Mouse (Mus musculus) CH12.LX (cell line): ENCODE data around the gene Atg101. TPM values are rescaled to one million over a fixed set of nuclear protein-coding genes. Genes with fewer than 3 reads are reported as not detected.

Experiments
- DNase-seq: peaks from one replicate; pipeline ENCODE4 v3.0.0-alpha.2; 2013; ENCODE audit errors: extremely low read depth
- H3K27ac ChIP-seq: 2 replicates; pipeline ENCODE4 v1.5.1; 2012; ENCODE audit warnings: low read depth, mild to moderate bottlenecking, control low read depth, moderate library complexity; ENCODE audit not compliant: insufficient read depth
- H3K27me3 ChIP-seq: replicated peaks from 2 replicates; pipeline ENCODE3; 2012; ENCODE audit warnings: inconsistent platforms
- H3K36me3 ChIP-seq, 2 experiments: replicated peaks in 1 of 2; 2 replicates each; pipeline versions ENCODE3 to v1.6.1; 2012; ENCODE audit warnings: inconsistent platforms in 1 of 2, low read length in 1 of 2, mild to moderate bottlenecking in 1 of 2, mixed read lengths in 1 of 2, moderate library complexity in 1 of 2; ENCODE audit not compliant: control insufficient read depth in 1 of 2, insufficient read depth in 1 of 2
- H3K4me1 ChIP-seq, 2 experiments: 2 replicates each; pipeline ENCODE4 v1.6.1; 2012; ENCODE audit warnings: inconsistent platforms in 1 of 2, moderate library complexity in 1 of 2; ENCODE audit not compliant: insufficient read depth in 2 of 2, control insufficient read depth in 1 of 2
- H3K4me2 ChIP-seq: 2 replicates; pipeline ENCODE4 v1.6.1; 2012; ENCODE audit warnings: low read depth, mild to moderate bottlenecking, control low read depth; ENCODE audit not compliant: poor library complexity, insufficient read depth, severe bottlenecking
- H3K4me3 ChIP-seq, 3 experiments: fragments of 150-350 bp in 1 of 3; sonication (generic) in 1 of 3; replicated peaks in 1 of 3; 2 replicates each; pipeline versions ENCODE3 to v1.5.1; 2011 to 2012; ENCODE audit warnings: low read depth in 2 of 3, low read length in 2 of 3, mild to moderate bottlenecking in 2 of 3, moderate library complexity in 2 of 3, control low read depth in 1 of 3, improper control_type of control experiment in 1 of 3, inconsistent platforms in 1 of 3, mixed read lengths in 1 of 3; ENCODE audit not compliant: poor library complexity in 1 of 3
- H3K79me2 ChIP-seq: replicated peaks from 2 replicates; pipeline ENCODE4 v1.6.1; 2012; ENCODE audit warnings: mild to moderate bottlenecking, moderate library complexity; ENCODE audit not compliant: control insufficient read depth, poor library complexity, insufficient read depth, severe bottlenecking; ENCODE audit errors: extremely low read depth
- H3K9ac ChIP-seq: 2 replicates; pipeline ENCODE4 v1.6.1; 2012; ENCODE audit warnings: low read depth, mild to moderate bottlenecking, control low read depth, moderate library complexity; ENCODE audit not compliant: insufficient read depth
- H3K9me3 ChIP-seq: replicated peaks from 2 replicates; pipeline ENCODE3; 2012; ENCODE audit warnings: low read length, inconsistent platforms, mixed read lengths
- BHLHE40 ChIP-seq: IDR thresholded peaks from 2 replicates; pipeline ENCODE4 v1.6.1; 2011; ENCODE audit warnings: mild to moderate bottlenecking, low read depth, low read length, improper control_type of control experiment
- E2F4 ChIP-seq: IDR thresholded peaks from 2 replicates; pipeline ENCODE4 v1.6.1; 2011; ENCODE audit warnings: low read depth, low read length, improper control_type of control experiment; ENCODE audit not compliant: insufficient replicate concordance
- EP300 ChIP-seq: IDR thresholded peaks from 2 replicates; pipeline ENCODE4 v1.6.1; 2011; ENCODE audit warnings: low read length, improper control_type of control experiment
- ETS1 ChIP-seq: conservative IDR thresholded peaks from 2 replicates; pipeline ENCODE4 v1.6.1; 2012; ENCODE audit warnings: low read depth, mild to moderate bottlenecking, inconsistent platforms, low read length, improper control_type of control experiment, moderate library complexity
- HCFC1 ChIP-seq: IDR thresholded peaks from 2 replicates; pipeline ENCODE4 v1.6.1; 2012; ENCODE audit warnings: low read depth, mild to moderate bottlenecking, inconsistent platforms, low read length, improper control_type of control experiment
- IRF4 ChIP-seq: IDR thresholded peaks from 2 replicates; pipeline ENCODE4 v1.6.1; 2014; ENCODE audit warnings: low read depth, mild to moderate bottlenecking, inconsistent platforms, low read length, improper control_type of control experiment
- JUN ChIP-seq: IDR thresholded peaks from 2 replicates; pipeline ENCODE4 v1.6.1; 2011; ENCODE audit warnings: low read depth, mild to moderate bottlenecking, low read length, improper control_type of control experiment, moderate library complexity; ENCODE audit not compliant: insufficient read depth
- MAFK ChIP-seq: IDR thresholded peaks from 2 replicates; pipeline ENCODE4 v1.6.1; 2011; ENCODE audit warnings: low read length, improper control_type of control experiment; ENCODE audit not compliant: insufficient replicate concordance
- MEF2A ChIP-seq: IDR thresholded peaks from 2 replicates; pipeline ENCODE4 v1.6.1; 2014; ENCODE audit warnings: low read depth, mild to moderate bottlenecking, inconsistent platforms, low read length, improper control_type of control experiment, borderline replicate concordance
- MYC ChIP-seq: IDR thresholded peaks from 2 replicates; pipeline ENCODE4 v1.6.1; 2011; ENCODE audit warnings: low read depth, mild to moderate bottlenecking, improper control_type of control experiment, low read length
- POLR2A ChIP-seq: IDR thresholded peaks from 2 replicates; pipeline ENCODE4 v1.6.1; 2011; ENCODE audit warnings: low read depth, mild to moderate bottlenecking, improper control_type of control experiment, low read length
- RCOR1 ChIP-seq: conservative IDR thresholded peaks from 2 replicates; pipeline ENCODE4 v1.6.1; 2012; ENCODE audit warnings: low read depth, mild to moderate bottlenecking, inconsistent platforms, low read length, improper control_type of control experiment
- SIN3A ChIP-seq: IDR thresholded peaks from 2 replicates; pipeline ENCODE4 v1.6.1; 2012; ENCODE audit warnings: low read length, improper control_type of control experiment, inconsistent platforms
- SMC3 ChIP-seq: IDR thresholded peaks from 2 replicates; pipeline ENCODE4 v1.6.1; 2011; ENCODE audit warnings: low read depth, low read length, improper control_type of control experiment
- UBTF ChIP-seq: IDR thresholded peaks from 2 replicates; pipeline ENCODE4 v1.6.1; 2012; ENCODE audit warnings: low read depth, mild to moderate bottlenecking, inconsistent platforms, low read length, improper control_type of control experiment, moderate library complexity
- USF2 ChIP-seq: conservative IDR thresholded peaks from 2 replicates; pipeline ENCODE4 v1.6.1; 2011; ENCODE audit warnings: low read depth, low read length, improper control_type of control experiment
- ZC3H11A ChIP-seq: IDR thresholded peaks from 2 replicates; pipeline ENCODE4 v1.6.1; 2012; ENCODE audit warnings: low read depth, mild to moderate bottlenecking, inconsistent platforms, low read length, improper control_type of control experiment
- ZKSCAN1 ChIP-seq: IDR thresholded peaks from 2 replicates; pipeline ENCODE4 v1.6.1; 2012; ENCODE audit warnings: low read depth, inconsistent platforms, low read length, improper control_type of control experiment, borderline replicate concordance
- ZMIZ1 ChIP-seq: IDR thresholded peaks from 2 replicates; pipeline ENCODE4 v1.6.1; 2012; ENCODE audit warnings: low read depth, mild to moderate bottlenecking, inconsistent platforms, low read length, improper control_type of control experiment
- dilution Hi-C: fragments of 300-500 bp; cut with MboI; formaldehyde crosslinking; loops from 2 replicates; pipeline ENCODE4 v1.14.3; 2020; ENCODE audit warnings: low sequenced_read_pairs; ENCODE audit not compliant: extremely low pct_unique_long_range_greater_than_20kb, extremely low pct_ligation_motif_present
- in situ Hi-C: fragments of 300-500 bp; cut with MboI; formaldehyde crosslinking; loops from 3 replicates; pipeline ENCODE4 v1.14.3; 2019; ENCODE audit warnings: low sequenced_read_pairs, low pct_ligation_motif_present, low pct_unique_long_range_greater_than_20kb, mixed read lengths
- polyA plus RNA-seq: library from polyadenylated mRNA; unstranded; fragments of >175 nt; gene quantifications from 2 replicates; pipeline ENCODE4 v1.2.1, GENCODE M21; 2012; ENCODE audit warnings: low read depth; ENCODE audit not compliant: insufficient read length
- total RNA-seq, 2 experiments: library from RNA; depleted of rRNA; stranded (reverse); fragments of 300-350 nt in 1 of 2; fragments of >200 nt in 1 of 2; gene quantifications; 2 replicates each; pipeline ENCODE4 v1.2.3; 2012 to 2014

Gene Atg101
- total and polyA plus RNA-seq, 3 experiments, result 49.1 to 61.3 (median 58.8) TPM

- H3K9ac ChIP-seq, result no peak overlapping the region
- no peaks in the 10 kb centered on the region for H3K36me3 ChIP-seq
- in situ Hi-C loops (no loop called here), dilution Hi-C loops (no loop called here)
- no peak overlapping the region for H3K27ac ChIP-seq
- H3K9me3 ChIP-seq, result peaks cover 3% of the 10 kb centered on the region
- TF ChIP-seq SMC3 (no peak), JUN (no peak), SIN3A (no peak), BHLHE40 (no peak), ETS1 (no peak), MEF2A (no peak), MYC (no peak), RCOR1 (no peak), ZC3H11A (no peak), POLR2A (no peak), IRF4 (no peak), HCFC1 (no peak), UBTF (no peak), ZKSCAN1 (no peak)
- DNase-seq, result no peak
- no peak overlapping the region for H3K4me2 ChIP-seq
- no peaks in the 10 kb centered on the region for H3K79me2 ChIP-seq
- peaks cover 0 to 11% of the 10 kb centered on the region in 2 experiments; a peak in 2 of 4 replicates for H3K4me1 ChIP-seq
- H3K4me3 ChIP-seq, result no peak overlapping the region
- H3K27me3 ChIP-seq, result peaks cover 60% of the 10 kb centered on the region
Observed at GRCm38 (mm10) chr15:101328876-101329563, 44.9 kb downstream of the Atg101 start.

DNA sequence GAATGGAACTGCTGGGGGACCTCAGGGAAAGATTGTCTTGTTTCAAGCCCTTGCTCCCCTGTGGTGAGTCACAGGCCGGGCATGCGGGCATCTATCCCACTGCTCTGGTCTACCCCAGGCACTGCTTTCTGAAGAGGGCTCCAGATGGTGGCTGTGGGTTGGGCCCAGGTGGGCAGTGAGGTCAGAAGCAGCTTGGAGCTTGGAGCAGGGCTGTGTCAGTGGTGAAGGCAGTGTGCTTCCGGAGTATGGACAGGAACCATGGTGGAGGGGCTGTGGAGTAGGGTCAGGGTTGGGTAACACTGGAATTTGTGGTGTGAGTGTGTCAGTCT is 45.5 kb downstream of the Atg101 start:
- dilution Hi-C loops, result no loop called here

More for the DNA sequence above, 45.5 kb downstream of the Atg101 start:
- Histone ChIP-seq H3K9ac (no peak overlapping the region), H3K4me2 (no peak overlapping the region), H3K9me3 (peaks cover 3% of the 10 kb centered on the region), H3K4me1 (peaks cover 0 to 11% of the 10 kb centered on the region in 2 experiments; a peak in 2 of 4 replicates), H3K79me2 (no peaks in the 10 kb centered on the region), H3K27ac (no peak overlapping the region), H3K4me3 (no peak overlapping the region), H3K36me3 (no peaks in the 10 kb centered on the region), H3K27me3 (peaks cover 65% of the 10 kb centered on the region)
- TF ChIP-seq USF2 (no peak), E2F4 (no peak), MAFK (no peak), EP300 (no peak), ZMIZ1 (no peak), RCOR1 (no peak), JUN (no peak)
- in situ Hi-C loops, result no loop called here
- no peak for DNase-seq
